Mouse (Mus musculus) G1E (cell line): Measurements from ENCODE around the gene Plekhj1. TPM values are rescaled to one million over a fixed set of nuclear protein-coding genes. Genes with fewer than 3 reads are reported as not detected.

Experiments
- ATAC-seq: 2 replicates; pipeline ENCODE4 v1.8.0; 2016; ENCODE audit warnings: mild to moderate bottlenecking; ENCODE audit not compliant: insufficient number of reproducible peaks, poor library complexity, low FRiP score, severe bottlenecking; ENCODE audit errors: extremely low read depth
- DNase-seq: peaks from one replicate; pipeline ENCODE4 v3.0.0; 2012; ENCODE audit warnings: low spot score
- H3K27me3 ChIP-seq: 2 replicates; pipeline ENCODE4 v1.6.1; 2012; ENCODE audit warnings: mild to moderate bottlenecking, low read length, inconsistent platforms; ENCODE audit not compliant: insufficient read depth
- H3K36me3 ChIP-seq: replicated peaks from 2 replicates; pipeline ENCODE3; 2012; ENCODE audit warnings: mild to moderate bottlenecking, inconsistent platforms
- H3K4me1 ChIP-seq: 2 replicates; pipeline ENCODE4 v1.6.1; 2012; ENCODE audit warnings: low read depth, low read length, inconsistent platforms, mixed read lengths; ENCODE audit not compliant: insufficient read depth
- H3K4me3 ChIP-seq: 2 replicates; pipeline ENCODE4 v1.5.1; 2012; ENCODE audit warnings: low read depth, mild to moderate bottlenecking, inconsistent platforms, low read length, moderate library complexity, mixed read lengths
- H3K9me3 ChIP-seq: replicated peaks from 2 replicates; pipeline ENCODE4 v1.6.1; 2012; ENCODE audit warnings: inconsistent platforms
- CTCF ChIP-seq: IDR thresholded peaks from 2 replicates; pipeline ENCODE4 v1.5.1; 2012; ENCODE audit warnings: low read depth, low read length, inconsistent platforms, mixed read lengths
- GATA1 ChIP-seq: IDR thresholded peaks from 2 replicates; pipeline ENCODE4 v1.6.1; 2012; ENCODE audit warnings: borderline replicate concordance, low read length, inconsistent platforms, mixed read lengths
- GATA2 ChIP-seq: IDR thresholded peaks from 2 replicates; pipeline ENCODE4 v1.6.1; 2012; ENCODE audit warnings: low read depth, low read length, inconsistent platforms, borderline replicate concordance
- POLR2AphosphoS5 ChIP-seq: IDR thresholded peaks from 2 replicates; pipeline ENCODE4 v1.6.1; 2012; ENCODE audit warnings: low read depth, low read length, inconsistent platforms; ENCODE audit not compliant: insufficient replicate concordance
- TAL1 ChIP-seq: conservative IDR thresholded peaks from 2 replicates; pipeline ENCODE4 v1.6.1; 2012; ENCODE audit warnings: low read depth, low read length, inconsistent platforms, mixed read lengths
- polyA plus RNA-seq: library from polyadenylated mRNA; stranded (reverse); fragments of >175 nt; gene quantifications from 2 replicates; pipeline ENCODE4 v1.2.3, GENCODE M21; 2012
- total RNA-seq, 2 experiments: library from RNA; stranded (forward) in 1 of 2; stranded (reverse) in 1 of 2; fragments of 200-1000 nt in 1 of 2; fragments of >200 nt in 1 of 2; fragmentation: Nextera tagmentation in 1 of 2; gene quantifications; 2 replicates each; pipeline ENCODE4 v1.2.3; 2014 to 2017

Gene Plekhj1
- total and polyA plus RNA-seq, 3 experiments, result 68.0 to 325 (median 122) TPM

GRCm38 (mm10) chr10:80756099-80756498, 42.3 kb downstream of the Plekhj1 start:
- ATAC-seq, result no peak

GRCm38 (mm10) chr10:80755291-80756015, 43.0 kb downstream of the Plekhj1 start:
- H3K4me1 ChIP-seq, result peaks cover 74% of the 10 kb centered on the region
- no peak for DNase-seq
- no peak for ATAC-seq
- no peaks in the 10 kb centered on the region for H3K9me3 ChIP-seq
- TF ChIP-seq GATA2, result no peak
- TF ChIP-seq CTCF, result no peak
- TF ChIP-seq POLR2AphosphoS5, result no peak
- no peak for TF ChIP-seq TAL1
- TF ChIP-seq GATA1, result no peak
- peaks cover 43% of the 10 kb centered on the region for H3K36me3 ChIP-seq
- peak overlapping the region; percentile 92 for H3K4me3 ChIP-seq
- no peaks in the 10 kb centered on the region for H3K27me3 ChIP-seq

More at GRCm38 (mm10) chr10:80756099-80756498, 42.3 kb downstream of the Plekhj1 start:
- H3K4me1 ChIP-seq, result peaks cover 76% of the 10 kb centered on the region
- TF ChIP-seq GATA1 (no peak), POLR2AphosphoS5 (no peak), TAL1 (no peak), CTCF (no peak), GATA2 (no peak)
- peak overlapping the region; percentile 92 for H3K4me3 ChIP-seq
- no peaks in the 10 kb centered on the region for H3K27me3 ChIP-seq
- no peaks in the 10 kb centered on the region for H3K9me3 ChIP-seq
- DNase-seq, result no peak
- peaks cover 49% of the 10 kb centered on the region for H3K36me3 ChIP-seq

- TF ChIP-seq CTCF (no peak), TAL1 (no peak), GATA1 (no peak), GATA2 (no peak), POLR2AphosphoS5 (no peak)
- no peaks in the 10 kb centered on the region for H3K9me3 ChIP-seq
- ATAC-seq (peak; percentile 55; the same call in 1 of the 2 replicates), DNase-seq (peak; percentile 92)
- H3K4me3 ChIP-seq, result peak within 1 kb of the TSS; percentile 92
- H3K27me3 ChIP-seq, result no peaks in the 10 kb centered on the region
- peaks cover 68% of the 10 kb centered on the region for H3K4me1 ChIP-seq
- H3K36me3 ChIP-seq, result peaks cover 37% of the 10 kb centered on the region
Observed at GRCm38 (mm10) chr10:80754594-80755290, 43.7 kb downstream of the Plekhj1 start, which contains the start of gene Dot1l. Gene Dot1l (plus strand): TSS chr10:80755206.

GRCm38 (mm10) chr10:80752079-80752625, 46.3 kb downstream of the Plekhj1 start:
- TF ChIP-seq GATA2, result no peak
- no peak for TF ChIP-seq POLR2AphosphoS5
- TF ChIP-seq CTCF, result no peak
- TF ChIP-seq TAL1, result no peak
- no peak for TF ChIP-seq GATA1
- peaks cover 11% of the 10 kb centered on the region for H3K36me3 ChIP-seq
- peaks cover 49% of the 10 kb centered on the region for H3K4me1 ChIP-seq
- H3K9me3 ChIP-seq, result no peaks in the 10 kb centered on the region
- ATAC-seq, result peak; percentile 45
- H3K4me3 ChIP-seq, result peak overlapping the region; percentile 64; the same call in 1 of the 2 replicates
- DNase-seq, result peak; percentile 76
- H3K27me3 ChIP-seq, result peaks cover 2% of the 10 kb centered on the region; the same call in 1 of the 2 replicates

GRCm38 (mm10) chr10:80751188-80751832, 47.1 kb downstream of the Plekhj1 start:
- peaks cover 6% of the 10 kb centered on the region for H3K27me3 ChIP-seq
- H3K4me1 ChIP-seq, result peaks cover 41% of the 10 kb centered on the region
- no peaks in the 10 kb centered on the region for H3K9me3 ChIP-seq
- no peak for DNase-seq
- no peak for ATAC-seq
- no peak for TF ChIP-seq TAL1
- no peak for TF ChIP-seq GATA1
- no peak for TF ChIP-seq POLR2AphosphoS5
- TF ChIP-seq GATA2, result no peak
- no peak for TF ChIP-seq CTCF
- peaks cover 2% of the 10 kb centered on the region for H3K36me3 ChIP-seq
- peak overlapping the region; percentile 64; the same call in 1 of the 2 replicates for H3K4me3 ChIP-seq
